18 mouse cellular contexts compared by ENCODE assay signal in genomic region chr13:96579979-96580378, GRCm38 (mm10).
"Had no signal": no experiment of that assay in that cellular context is flagged by ENCODE, and none has a peak within 500 bp of the region (broad histone marks: within the 10 kb centered on the region; RNA-seq: fewer than 3 reads in every experiment).

No protein-coding gene starts in this region.

- H3K36me3 ChIP-seq: liver, embryonic 12.5 days; lung, embryonic 15.5 days had no signal

- H3K4me3 ChIP-seq: liver, embryonic 12.5 days; liver, embryonic 15.5 days; lung, embryonic 15.5 days; megakaryocyte, embryonic 14.5 days had no signal

- H3K27ac ChIP-seq: liver, embryonic 12.5 days; liver, embryonic 15.5 days; lung, embryonic 15.5 days; stomach, postnatal 0 days had no signal

- H3K4me1 ChIP-seq: lung, embryonic 15.5 days had no signal

- H3K9ac ChIP-seq: liver, embryonic 12.5 days; liver, embryonic 15.5 days; lung, embryonic 15.5 days had no signal

- DNase-seq: kidney, adult 9 months; kidney, postnatal 14 days; kidney, postnatal 4 days; layer of hippocampus, adult 9-11 months; liver; lung, adult 18-20 months; lung, postnatal 10 days; lung, postnatal 36 days; midbrain, embryonic 14.5 days; right cerebral cortex, postnatal 14 days; right cerebral cortex, postnatal 4 days; thymus, postnatal 25 days had no signal

- H3K4me2 ChIP-seq: liver, embryonic 12.5 days; liver, embryonic 15.5 days; lung, embryonic 15.5 days; midbrain, embryonic 11.5 days had no signal

- H3K27me3 ChIP-seq: liver, embryonic 12.5 days; liver, embryonic 15.5 days; lung, embryonic 15.5 days; megakaryocyte, embryonic 14.5 days had no signal

- ATAC-seq: liver, embryonic 12.5 days had no signal

- H3K9me3 ChIP-seq: liver, embryonic 12.5 days; liver, embryonic 15.5 days; lung, embryonic 15.5 days; megakaryocyte, embryonic 14.5 days had no signal
